Mouse (Mus musculus) liver, adult 2 months (tissue): ENCODE results near the gene Lct. TPM values are rescaled to one million over a fixed set of nuclear protein-coding genes. Genes with fewer than 3 reads are reported as not detected.
A peak's percentile ranks its signal among the peaks of the same experiment; 100 is the strongest.
"Not testable (repeated sequence)": the region's sequence is repeated elsewhere in the genome, so short reads cannot be mapped to it uniquely, and the experiment has no call there.

ENCODE experiments used
- DNase-seq: peaks from one replicate; pipeline ENCODE4 v3.0.0-alpha.2; 2011; ENCODE audit warnings: low read depth, low spot score; ENCODE audit errors: extremely low read depth
- H3K27ac ChIP-seq: fragments of 200-500 bp; replicated peaks from 2 replicates; pipeline ENCODE4 v1.5.1; 2012; ENCODE audit warnings: low read depth, mild to moderate bottlenecking, control low read depth, inconsistent platforms, low read length; ENCODE audit not compliant: insufficient read depth
- H3K27me3 ChIP-seq: fragments of 200-500 bp; 2 replicates; pipeline ENCODE4 v1.6.1; 2012; ENCODE audit warnings: mild to moderate bottlenecking, moderate library complexity, low read length, inconsistent platforms; ENCODE audit not compliant: control insufficient read depth, insufficient read depth
- H3K36me3 ChIP-seq: fragments of 200-500 bp; 2 replicates; pipeline ENCODE4 v1.6.1; 2012; ENCODE audit warnings: low read length, inconsistent platforms; ENCODE audit not compliant: control insufficient read depth, insufficient read depth
- H3K4me1 ChIP-seq: fragments of 200-500 bp; 2 replicates; pipeline ENCODE4 v1.6.1; 2011; ENCODE audit warnings: low read length; ENCODE audit not compliant: control insufficient read depth, insufficient read depth
- H3K4me3 ChIP-seq: fragments of 200-500 bp; 2 replicates; pipeline ENCODE4 v1.5.1; 2011; ENCODE audit warnings: low read depth, mild to moderate bottlenecking, control low read depth, low read length, moderate library complexity; ENCODE audit not compliant: insufficient read depth
- H3K79me2 ChIP-seq: fragments of 200-500 bp; 2 replicates; pipeline ENCODE4 v1.6.1; 2012; ENCODE audit warnings: inconsistent platforms, mild to moderate bottlenecking, low read length, moderate library complexity; ENCODE audit not compliant: control insufficient read depth, insufficient read depth
- H3K9ac ChIP-seq: fragments of 200-500 bp; 2 replicates; pipeline ENCODE4 v1.6.1; 2012; ENCODE audit warnings: low read depth, mild to moderate bottlenecking, control low read depth, inconsistent platforms, low read length
- CTCF ChIP-seq: fragments of 200-500 bp; IDR thresholded peaks from 2 replicates; pipeline ENCODE4 v1.5.1; 2011; ENCODE audit warnings: low read depth, low read length, control low read depth
- POLR2A ChIP-seq: fragments of 200-500 bp; IDR thresholded peaks from 2 replicates; pipeline ENCODE4 v1.6.1; 2011; ENCODE audit warnings: low read length, control low read depth; ENCODE audit not compliant: insufficient read depth; ENCODE audit errors: extremely low read depth
- WGBS: fragments of 180-500 bp; shearing (Covaris S2); methylation state at CpG from one replicate; pipeline ENCODE4 v1.1.7; 2018; 5-methylcytosine and 5-hydroxymethylcytosine counted together
- polyA plus RNA-seq: library from polyadenylated mRNA; depleted of rRNA; stranded (reverse); fragments of >200 nt; gene quantifications from 2 replicates; pipeline ENCODE4 v1.2.3, GENCODE M21; 2012
- total RNA-seq: library from RNA; depleted of rRNA; stranded (reverse); fragments of >200 nt; gene quantifications from 2 replicates; pipeline ENCODE4 v1.2.3, GENCODE M21; 2014

Gene Lct
- total and polyA plus RNA-seq, 2 experiments, result not detected

- H3K4me3 ChIP-seq, result no peak overlapping the region
- H3K36me3 ChIP-seq, result peaks cover 71% of the 10 kb centered on the region
- no peak overlapping the region for H3K9ac ChIP-seq
- H3K79me2 ChIP-seq, result no peaks in the 10 kb centered on the region
- no peaks in the 10 kb centered on the region for H3K27me3 ChIP-seq
- H3K27ac ChIP-seq, result no peak overlapping the region
- 100% methylated on average over 1 of the region's 1 CpGs for WGBS
- H3K4me1 ChIP-seq, result no peaks in the 10 kb centered on the region
- DNase-seq, result no peak
- TF ChIP-seq CTCF (no peak), POLR2A (no peak)
These were observed 52.2 kb downstream of the Lct start for GRCm38 (mm10) chr1:128275908-128276307.

GRCm38 (mm10) chr1:128270731-128271130 lies 57.4 kb downstream of the Lct start:
- Histone ChIP-seq H3K9ac (no peak overlapping the region), H3K4me3 (no peak overlapping the region), H3K27me3 (no peaks in the 10 kb centered on the region), H3K27ac (no peak overlapping the region), H3K79me2 (no peaks in the 10 kb centered on the region), H3K36me3 (peaks cover 74% of the 10 kb centered on the region), H3K4me1 (no peaks in the 10 kb centered on the region)
- TF ChIP-seq CTCF, result no peak
- no peak for TF ChIP-seq POLR2A
- DNase-seq, result no peak
- WGBS, result 89% methylated on average over 3 of the region's 3 CpGs

- WGBS, result 59% methylated on average over 7 of the region's 7 CpGs
These were observed 61.1 kb downstream of the Lct start for GRCm38 (mm10) chr1:128267061-128267460.

GRCm38 (mm10) chr1:128244727-128245355 lies 83.3 kb downstream of the Lct start:
- peak; percentile 63 for DNase-seq
- peaks cover 13% of the 10 kb centered on the region; the same call in 1 of the 2 replicates for H3K79me2 ChIP-seq
- no peaks in the 10 kb centered on the region for H3K27me3 ChIP-seq
- peak overlapping the region; percentile 90 for H3K9ac ChIP-seq
- peaks cover 6% of the 10 kb centered on the region; the same call in 1 of the 2 replicates for H3K36me3 ChIP-seq
- peak overlapping the region; percentile 86 for H3K4me3 ChIP-seq
- 1% methylated on average over 19 of the region's 19 CpGs for WGBS
- H3K27ac ChIP-seq, result peak overlapping the region; percentile 78
- H3K4me1 ChIP-seq, result peaks cover 1% of the 10 kb centered on the region; the same call in 1 of the 2 replicates
- TF ChIP-seq POLR2A, result no peak
- TF ChIP-seq CTCF, result no peak

More at GRCm38 (mm10) chr1:128267061-128267460, 61.1 kb downstream of the Lct start:
- H3K4me1 ChIP-seq, H3K79me2 ChIP-seq, DNase-seq, H3K27ac ChIP-seq, H3K9ac ChIP-seq, H3K4me3 ChIP-seq, H3K27me3 ChIP-seq: not testable (repeated sequence)
- peaks cover 65% of the 10 kb centered on the region for H3K36me3 ChIP-seq

- 0 out of 2 replicates have a peak, but pooled peaks cover 2% of the 10 kb centered on the region for H3K36me3 ChIP-seq
- H3K4me3 ChIP-seq, result peak overlapping the region; percentile 86
- DNase-seq, result peak; percentile 95
- TF ChIP-seq CTCF (no peak), POLR2A (peak; percentile 71)
- H3K27me3 ChIP-seq, result no peaks in the 10 kb centered on the region
- under 1% methylated on average over 71 of the region's 71 CpGs for WGBS
- peak overlapping the region; percentile 90 for H3K9ac ChIP-seq
- H3K79me2 ChIP-seq, result peaks cover 13% of the 10 kb centered on the region; the same call in 1 of the 2 replicates
- H3K4me1 ChIP-seq, result peaks cover 1% of the 10 kb centered on the region; the same call in 1 of the 2 replicates
- H3K27ac ChIP-seq, result peak overlapping the region; percentile 78
These were observed 84.0 kb downstream of the Lct start for GRCm38 (mm10) chr1:128243996-128244726.

GRCm38 (mm10) chr1:128243627-128243995 lies 84.5 kb downstream of the Lct start, which contains the start of gene Ubxn4:
Gene Ubxn4, plus strand, starts transcription at chr1:128243964.
- Histone ChIP-seq H3K27ac (peak within 1 kb of the TSS; percentile 78), H3K4me3 (peak within 1 kb of the TSS; percentile 86), H3K79me2 (peaks cover 13% of the 10 kb centered on the region; the same call in 1 of the 2 replicates), H3K36me3 (0 out of 2 replicates have a peak, but pooled peaks cover 2% of the 10 kb centered on the region), H3K9ac (peak within 1 kb of the TSS; percentile 90), H3K27me3 (no peaks in the 10 kb centered on the region), H3K4me1 (peaks cover 1% of the 10 kb centered on the region; the same call in 1 of the 2 replicates)
- DNase-seq, result no peak
- WGBS, result 5% methylated on average over 10 of the region's 10 CpGs
- TF ChIP-seq CTCF (no peak), POLR2A (no peak)
